Comparison of ENCODE assay signal across 10 mouse cellular contexts in the genomic region with DNA sequence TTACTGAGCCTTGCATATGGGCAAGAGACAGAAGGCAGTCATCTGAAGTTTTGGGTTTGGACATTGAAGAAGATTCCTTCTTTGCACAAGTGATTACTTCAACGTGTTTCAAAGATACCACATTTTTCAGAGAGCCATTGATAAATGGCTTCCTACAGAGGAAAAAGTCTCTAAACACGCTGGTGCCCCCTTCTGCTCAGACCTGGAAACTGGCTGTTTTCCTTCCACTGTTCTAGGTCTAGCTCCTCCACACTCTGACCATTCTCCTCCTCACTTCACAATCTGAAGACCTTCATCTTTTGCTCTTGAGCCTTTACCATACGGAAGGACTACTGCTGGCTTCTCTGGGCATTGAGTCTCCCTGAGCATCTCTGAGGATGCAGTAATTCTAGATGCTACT. TPM values are rescaled to one million over a fixed set of nuclear protein-coding genes. Genes with fewer than 3 reads are reported as not detected.
A peak's percentile ranks its signal among the peaks of the same experiment; 100 is the strongest.
DNase-seq lines count a peak whose midpoint lies in the region; ATAC-seq and TF ChIP-seq lines count a peak whose summit lies in the region.
"Had no signal": no experiment of that assay in that cellular context is flagged by ENCODE, and none has a peak within 500 bp of the region (broad histone marks: within the 10 kb centered on the region; RNA-seq: fewer than 3 reads in every experiment).

No protein-coding gene starts in this region.

- intact Hi-C loops in heart, postnatal 25 days (cut with DNase I), result no loop called here

- no peak overlapping the region for H3K4me3 ChIP-seq in limb, embryonic 14.5 days (replicated peaks; ENCODE audit: low read length)

- no peak for ATAC-seq in limb, embryonic 14.5 days (ENCODE audit: low FRiP score, low read depth)

- H3K9ac ChIP-seq in limb, embryonic 14.5 days (ENCODE audit: low read depth, low read length, severe bottlenecking), result no peak overlapping the region

- H3K27ac ChIP-seq in limb, embryonic 14.5 days (replicated peaks; ENCODE audit: low read depth, low read length), result no peak overlapping the region

- H3K27me3 ChIP-seq in limb, embryonic 14.5 days (ENCODE audit: control insufficient read depth, insufficient read depth, low read length), result no peaks in the 10 kb centered on the region

- no peak overlapping the region for H3K4me2 ChIP-seq in limb, embryonic 14.5 days (replicated peaks; ENCODE audit: low read depth, low read length, severe bottlenecking)

- H3K9me3 ChIP-seq in limb, embryonic 14.5 days (ENCODE audit: control insufficient read depth, low read length), result no peaks in the 10 kb centered on the region

- 51% methylated on average over 3 of the region's 3 CpGs for WGBS in limb, embryonic 14.5 days

- TF ChIP-seq POLR2A in limb, embryonic 14.5 days (IDR thresholded peaks at IDR 0.05; ENCODE audit: borderline replicate concordance, extremely low read depth, insufficient read depth, insufficient read length), result no peak

- peak; percentile 6 for DNase-seq in adrenal gland, adult 2 months
- DNase-seq in adrenal gland, postnatal 4 days (ENCODE audit: low spot score in 2 of 2), result no peak
- peak; percentile 12 for DNase-seq in heart, postnatal 4 days
- DNase-seq in heart, postnatal 25 days (ENCODE audit: low spot score), result no peak
- peak; percentile 17 for DNase-seq in ovary, postnatal 36 days (ENCODE audit: low spot score)
- no peak for DNase-seq in ovary, adult 18-20 months (ENCODE audit: low spot score)
- peak; percentile 9 for DNase-seq in limb, embryonic 14.5 days (ENCODE audit: low spot score)
- no peak for DNase-seq in ovary, postnatal 10 days (ENCODE audit: low spot score)
- DNase-seq: layer of hippocampus, adult 9-11 months had no signal

- H3K36me3 ChIP-seq in limb, embryonic 14.5 days (ENCODE audit: control insufficient read depth, insufficient read depth, low read length), result no peaks in the 10 kb centered on the region

- peaks cover 3% of the 10 kb centered on the region; the same call in 1 of the 2 replicates for H3K4me1 ChIP-seq in limb, embryonic 14.5 days (ENCODE audit: control insufficient read depth, insufficient read depth, low read length)

RNA-seq across cellular contexts. Expression of gene Gfral, which starts 45.1 kb away (rescaled TPM):
- total RNA-seq in adrenal gland, adult 2 months (2021), result not detected
- not detected in 2 replicates for polyA plus RNA-seq in adrenal gland, adult 2 months (2012; rRNA removed)
- not detected for total RNA-seq in adrenal gland, postnatal 4 days (2021)
- not detected for total RNA-seq in heart, postnatal 4 days (2021)
- total RNA-seq in heart, postnatal 25 days (2021), result not detected
- polyA plus RNA-seq in limb, embryonic 14.5 days (2012; rRNA removed), result not detected in 2 replicates
- not detected in 2 replicates for polyA plus RNA-seq in limb, embryonic 14.5 days (2014; fragmentation: Nextera tagmentation; extraction: Ambion mirVana)
- total RNA-seq: hematopoietic stem cell, adult 5-6 weeks had no signal

Comparison
In these comparisons a context has a peak if more than half of its experiments do, and no peak if none do; other contexts are left out.
1. DNase-seq: peak in adrenal gland, adult 2 months (single experiment), heart, postnatal 4 days (single experiment), ovary, postnatal 36 days (single experiment) and limb, embryonic 14.5 days (single experiment); none in adrenal gland, postnatal 4 days (0 of 2), heart, postnatal 25 days (single experiment), ovary, adult 18-20 months (single experiment) and ovary, postnatal 10 days (single experiment).